Comparison of ENCODE assay signal across 9 mouse cellular contexts in genomic region chr9:114585017-114585345, GRCm38 (mm10). TPM values are rescaled to one million over a fixed set of nuclear protein-coding genes. Genes with fewer than 3 reads are reported as not detected.
A peak's percentile ranks its signal among the peaks of the same experiment; 100 is the strongest.
DNase-seq lines count a peak whose midpoint lies in the region; ATAC-seq and TF ChIP-seq lines count a peak whose summit lies in the region.
"Had no signal": no experiment of that assay in that cellular context is flagged by ENCODE, and none has a peak within 500 bp of the region (broad histone marks: within the 10 kb centered on the region; RNA-seq: fewer than 3 reads in every experiment).

No protein-coding gene starts in this region.

- peak; percentile 62 for TF ChIP-seq CTCF in intestine, postnatal 0 days (IDR thresholded peaks at IDR 0.05; ENCODE audit: low read depth)
- TF ChIP-seq CTCF in stomach, postnatal 0 days (IDR thresholded peaks at IDR 0.05; ENCODE audit: low read depth): peak; percentile 56

- H3K36me3 ChIP-seq in forebrain, embryonic 11.5 days (ENCODE audit: control insufficient read depth, insufficient read depth, low read length): no peaks in the 10 kb centered on the region
- peaks cover 8% of the 10 kb centered on the region; the same call in 1 of the 2 replicates for H3K36me3 ChIP-seq in forebrain, embryonic 16.5 days (ENCODE audit: control insufficient read depth, insufficient read depth)
- peaks cover 5% of the 10 kb centered on the region; the same call in 1 of the 2 replicates for H3K36me3 ChIP-seq in midbrain, embryonic 11.5 days (ENCODE audit: control insufficient read depth, insufficient read depth, low read length)
- peaks cover 6% of the 10 kb centered on the region; the same call in 1 of the 2 replicates for H3K36me3 ChIP-seq in midbrain, embryonic 15.5 days (replicated peaks)
- peaks cover 12% of the 10 kb centered on the region; the same call in 1 of the 2 replicates for H3K36me3 ChIP-seq in intestine, postnatal 0 days (ENCODE audit: control insufficient read depth, insufficient read depth)
- H3K36me3 ChIP-seq in stomach, postnatal 0 days (ENCODE audit: control insufficient read depth, insufficient read depth, low read length): no peaks in the 10 kb centered on the region

- 36% methylated on average over 5 of the region's 5 CpGs for WGBS in forebrain, embryonic 11.5 days
- WGBS in forebrain, embryonic 16.5 days: 34% methylated on average over 5 of the region's 5 CpGs
- WGBS in midbrain, embryonic 11.5 days: 32% methylated on average over 5 of the region's 5 CpGs
- 37% methylated on average over 5 of the region's 5 CpGs for WGBS in midbrain, embryonic 15.5 days
- 44% methylated on average over 5 of the region's 5 CpGs for WGBS in intestine, postnatal 0 days
- 43% methylated on average over 5 of the region's 5 CpGs for WGBS in stomach, postnatal 0 days

- ATAC-seq in forebrain, embryonic 11.5 days (replicated peaks; ENCODE audit: low FRiP score): no peak
- no peak for ATAC-seq in forebrain, embryonic 16.5 days
- ATAC-seq in midbrain, embryonic 11.5 days (ENCODE audit: low FRiP score): no peak
- no peak for ATAC-seq in midbrain, embryonic 15.5 days (replicated peaks)
- ATAC-seq in intestine, postnatal 0 days: peak; percentile 29; the same call in 1 of the 2 replicates
- peak; percentile 54 for ATAC-seq in stomach, postnatal 0 days (ENCODE audit: low FRiP score, low TSS enrichment)
- ATAC-seq: inflammation-experienced regulatory T-cells, adult 6 months had no signal

- no peaks in the 10 kb centered on the region for H3K9me3 ChIP-seq in forebrain, embryonic 11.5 days (ENCODE audit: control insufficient read depth, low read length)
- H3K9me3 ChIP-seq in forebrain, embryonic 16.5 days (ENCODE audit: control insufficient read depth, low read length): no peaks in the 10 kb centered on the region
- no peaks in the 10 kb centered on the region for H3K9me3 ChIP-seq in midbrain, embryonic 11.5 days (ENCODE audit: control insufficient read depth, low read length)
- no peaks in the 10 kb centered on the region for H3K9me3 ChIP-seq in midbrain, embryonic 15.5 days
- no peaks in the 10 kb centered on the region for H3K9me3 ChIP-seq in intestine, postnatal 0 days (ENCODE audit: control insufficient read depth)
- no peaks in the 10 kb centered on the region for H3K9me3 ChIP-seq in stomach, postnatal 0 days (ENCODE audit: control insufficient read depth, low read length)

- no peak overlapping the region for H3K9ac ChIP-seq in forebrain, embryonic 11.5 days (ENCODE audit: low read length)
- no peak overlapping the region for H3K9ac ChIP-seq in forebrain, embryonic 16.5 days (replicated peaks; ENCODE audit: low read depth, low read length)
- no peak overlapping the region for H3K9ac ChIP-seq in midbrain, embryonic 11.5 days (ENCODE audit: low read length)
- no peak overlapping the region for H3K9ac ChIP-seq in midbrain, embryonic 15.5 days
- no peak overlapping the region for H3K9ac ChIP-seq in intestine, postnatal 0 days (ENCODE audit: low read depth, low read length)
- H3K9ac ChIP-seq in stomach, postnatal 0 days (ENCODE audit: low read length): no peak overlapping the region

- no peak for DNase-seq in forebrain, embryonic 11.5 days (ENCODE audit: low spot score)
- no peak for DNase-seq in midbrain, embryonic 11.5 days (ENCODE audit: low spot score, missing footprints)
- no peak for DNase-seq in stomach, postnatal 0 days (ENCODE audit: low spot score)
- DNase-seq in gastrocnemius, adult 8-10 months (ENCODE audit: low spot score in 2 of 2): no peak
- DNase-seq in adrenal gland, adult (ENCODE audit: inconsistent age in 2 of 2, low spot score in 1 of 2): no peak

- H3K4me1 ChIP-seq in forebrain, embryonic 11.5 days (replicated peaks; ENCODE audit: control insufficient read depth, insufficient read depth, low read length): peaks cover 2% of the 10 kb centered on the region; the same call in 1 of the 2 replicates
- peaks cover 11% of the 10 kb centered on the region for H3K4me1 ChIP-seq in forebrain, embryonic 16.5 days (replicated peaks; ENCODE audit: control insufficient read depth, insufficient read depth, low read length)
- H3K4me1 ChIP-seq in midbrain, embryonic 11.5 days (ENCODE audit: control insufficient read depth, insufficient read depth, low read length): peaks cover 12% of the 10 kb centered on the region
- H3K4me1 ChIP-seq in midbrain, embryonic 15.5 days: peaks cover 7% of the 10 kb centered on the region
- H3K4me1 ChIP-seq in intestine, postnatal 0 days (replicated peaks; ENCODE audit: control insufficient read depth, insufficient read depth, low read length): no peaks in the 10 kb centered on the region
- H3K4me1 ChIP-seq in stomach, postnatal 0 days (replicated peaks; ENCODE audit: control insufficient read depth, insufficient read depth): no peaks in the 10 kb centered on the region

- peak overlapping the region; percentile 77; the same call in 1 of the 2 replicates for H3K27ac ChIP-seq in forebrain, embryonic 11.5 days (ENCODE audit: low read depth, low read length)
- no peak overlapping the region for H3K27ac ChIP-seq in forebrain, embryonic 16.5 days (ENCODE audit: low read length)
- H3K27ac ChIP-seq in midbrain, embryonic 11.5 days (ENCODE audit: low read depth, low read length): no peak overlapping the region
- no peak overlapping the region for H3K27ac ChIP-seq in midbrain, embryonic 15.5 days
- no peak overlapping the region for H3K27ac ChIP-seq in intestine, postnatal 0 days (ENCODE audit: low read depth, low read length)
- peak overlapping the region; percentile 78 for H3K27ac ChIP-seq in stomach, postnatal 0 days (replicated peaks)

- H3K27me3 ChIP-seq in forebrain, embryonic 11.5 days (ENCODE audit: control insufficient read depth, insufficient read depth, low read length): no peaks in the 10 kb centered on the region
- H3K27me3 ChIP-seq in forebrain, embryonic 16.5 days (replicated peaks; ENCODE audit: control insufficient read depth, insufficient read depth, low read length): no peaks in the 10 kb centered on the region
- H3K27me3 ChIP-seq in midbrain, embryonic 11.5 days (ENCODE audit: control insufficient read depth, insufficient read depth, low read length): no peaks in the 10 kb centered on the region
- no peaks in the 10 kb centered on the region for H3K27me3 ChIP-seq in midbrain, embryonic 15.5 days (replicated peaks)
- no peaks in the 10 kb centered on the region for H3K27me3 ChIP-seq in intestine, postnatal 0 days (replicated peaks; ENCODE audit: control insufficient read depth, insufficient read depth, low read length)
- H3K27me3 ChIP-seq in stomach, postnatal 0 days (ENCODE audit: control insufficient read depth, insufficient read depth, low read length): no peaks in the 10 kb centered on the region

- H3K4me3 ChIP-seq in forebrain, embryonic 11.5 days (ENCODE audit: low read depth, low read length): no peak overlapping the region
- no peak overlapping the region for H3K4me3 ChIP-seq in forebrain, embryonic 16.5 days (replicated peaks; ENCODE audit: low read length)
- H3K4me3 ChIP-seq in midbrain, embryonic 11.5 days (ENCODE audit: low read depth, low read length): no peak overlapping the region
- no peak overlapping the region for H3K4me3 ChIP-seq in midbrain, embryonic 15.5 days
- no peak overlapping the region for H3K4me3 ChIP-seq in intestine, postnatal 0 days (ENCODE audit: low read depth, low read length)
- H3K4me3 ChIP-seq in stomach, postnatal 0 days (ENCODE audit: low read depth, low read length): no peak overlapping the region

- no peak overlapping the region for H3K4me2 ChIP-seq in forebrain, embryonic 11.5 days (ENCODE audit: low read depth, low read length, severe bottlenecking)
- H3K4me2 ChIP-seq in forebrain, embryonic 16.5 days (ENCODE audit: low read length): no peak overlapping the region
- H3K4me2 ChIP-seq in midbrain, embryonic 11.5 days: peak overlapping the region; percentile 47; the same call in 1 of the 2 replicates
- no peak overlapping the region for H3K4me2 ChIP-seq in midbrain, embryonic 15.5 days
- peak overlapping the region; percentile 88; the same call in 1 of the 2 replicates for H3K4me2 ChIP-seq in intestine, postnatal 0 days (replicated peaks; ENCODE audit: low read depth)
- no peak overlapping the region; the same call in 1 of the 2 replicates for H3K4me2 ChIP-seq in stomach, postnatal 0 days (replicated peaks; ENCODE audit: low read depth)

- TF ChIP-seq EP300 in stomach, postnatal 0 days (optimal IDR thresholded peaks at IDR 0.05): no peak

RNA-seq across cellular contexts. Expression of gene Trim71, which starts 20.8 kb away (rescaled TPM):
- polyA plus RNA-seq in forebrain, embryonic 11.5 days (2014; fragmentation: Nextera tagmentation; extraction: Ambion mirVana): 1.5 and 1.6 TPM in 2 replicates
- 0.12 and 0.13 TPM in 2 replicates for polyA plus RNA-seq in forebrain, embryonic 16.5 days (2015; fragmentation: Nextera tagmentation; extraction: Ambion mirVana)
- 1.6 and 2.2 TPM in 2 replicates for polyA plus RNA-seq in midbrain, embryonic 11.5 days (2014; fragmentation: Nextera tagmentation; extraction: Ambion mirVana)
- 0.15 and 0.17 TPM in 2 replicates for polyA plus RNA-seq in midbrain, embryonic 15.5 days (2015; fragmentation: Nextera tagmentation; extraction: Ambion mirVana)
- 1.5 and 2.0 TPM in 2 replicates for polyA plus RNA-seq in intestine, postnatal 0 days (2015; fragmentation: Nextera tagmentation; extraction: Ambion mirVana)
- polyA plus RNA-seq in stomach, postnatal 0 days (2015; fragmentation: Nextera tagmentation; extraction: Ambion mirVana): 0.47 and 0.51 TPM in 2 replicates
- not detected for total RNA-seq in gastrocnemius, adult 8-10 months (2022)

RNA-seq across cellular contexts. Expression of gene Cnot10, which starts 55.0 kb away (rescaled TPM):
- polyA plus RNA-seq in forebrain, embryonic 11.5 days (2014; fragmentation: Nextera tagmentation; extraction: Ambion mirVana): 76.0 and 78.8 TPM in 2 replicates
- polyA plus RNA-seq in forebrain, embryonic 16.5 days (2015; fragmentation: Nextera tagmentation; extraction: Ambion mirVana): 61.2 and 64.0 TPM in 2 replicates
- polyA plus RNA-seq in midbrain, embryonic 11.5 days (2014; fragmentation: Nextera tagmentation; extraction: Ambion mirVana): 67.4 and 69.3 TPM in 2 replicates
- 57.4 and 61.0 TPM in 2 replicates for polyA plus RNA-seq in midbrain, embryonic 15.5 days (2015; fragmentation: Nextera tagmentation; extraction: Ambion mirVana)
- polyA plus RNA-seq in intestine, postnatal 0 days (2015; fragmentation: Nextera tagmentation; extraction: Ambion mirVana): 22.5 and 25.0 TPM in 2 replicates
- 24.4 and 26.4 TPM in 2 replicates for polyA plus RNA-seq in stomach, postnatal 0 days (2015; fragmentation: Nextera tagmentation; extraction: Ambion mirVana)
- 10 to 100 TPM; 13.6 to 18.4 (median 15.9) TPM for total RNA-seq in gastrocnemius, adult 8-10 months (2022)

Comparison
In these comparisons a context has a peak if more than half of its experiments do, and no peak if none do; other contexts are left out.
1. H3K27ac ChIP-seq: peak in forebrain, embryonic 11.5 days (single experiment) and stomach, postnatal 0 days (single experiment); none in forebrain, embryonic 16.5 days (single experiment), midbrain, embryonic 11.5 days (single experiment), midbrain, embryonic 15.5 days (single experiment) and intestine, postnatal 0 days (single experiment).
2. H3K4me2 ChIP-seq: peak in midbrain, embryonic 11.5 days (single experiment) and intestine, postnatal 0 days (single experiment); none in forebrain, embryonic 11.5 days (single experiment), forebrain, embryonic 16.5 days (single experiment), midbrain, embryonic 15.5 days (single experiment) and stomach, postnatal 0 days (single experiment).
3. ATAC-seq: peak in intestine, postnatal 0 days (single experiment) and stomach, postnatal 0 days (single experiment); none in forebrain, embryonic 11.5 days (single experiment), forebrain, embryonic 16.5 days (single experiment), midbrain, embryonic 11.5 days (single experiment) and midbrain, embryonic 15.5 days (single experiment).